Mouse (Mus musculus) hematopoietic multipotent progenitor cell, adult 10-12 weeks (in vitro differentiated cells): ENCODE data around the gene Zscan10. TPM values are rescaled to one million over a fixed set of nuclear protein-coding genes. Genes with fewer than 3 reads are reported as not detected.

ENCODE experiments used
- polyA plus RNA-seq: library from polyadenylated mRNA; stranded (reverse); fragments of >175 nt; gene quantifications from 2 replicates; pipeline ENCODE4 v1.2.3, GENCODE M21; 2012; ENCODE audit warnings: low replicate concordance

Zscan10 gene
- not detected in 2 replicates for polyA plus RNA-seq

DNA sequence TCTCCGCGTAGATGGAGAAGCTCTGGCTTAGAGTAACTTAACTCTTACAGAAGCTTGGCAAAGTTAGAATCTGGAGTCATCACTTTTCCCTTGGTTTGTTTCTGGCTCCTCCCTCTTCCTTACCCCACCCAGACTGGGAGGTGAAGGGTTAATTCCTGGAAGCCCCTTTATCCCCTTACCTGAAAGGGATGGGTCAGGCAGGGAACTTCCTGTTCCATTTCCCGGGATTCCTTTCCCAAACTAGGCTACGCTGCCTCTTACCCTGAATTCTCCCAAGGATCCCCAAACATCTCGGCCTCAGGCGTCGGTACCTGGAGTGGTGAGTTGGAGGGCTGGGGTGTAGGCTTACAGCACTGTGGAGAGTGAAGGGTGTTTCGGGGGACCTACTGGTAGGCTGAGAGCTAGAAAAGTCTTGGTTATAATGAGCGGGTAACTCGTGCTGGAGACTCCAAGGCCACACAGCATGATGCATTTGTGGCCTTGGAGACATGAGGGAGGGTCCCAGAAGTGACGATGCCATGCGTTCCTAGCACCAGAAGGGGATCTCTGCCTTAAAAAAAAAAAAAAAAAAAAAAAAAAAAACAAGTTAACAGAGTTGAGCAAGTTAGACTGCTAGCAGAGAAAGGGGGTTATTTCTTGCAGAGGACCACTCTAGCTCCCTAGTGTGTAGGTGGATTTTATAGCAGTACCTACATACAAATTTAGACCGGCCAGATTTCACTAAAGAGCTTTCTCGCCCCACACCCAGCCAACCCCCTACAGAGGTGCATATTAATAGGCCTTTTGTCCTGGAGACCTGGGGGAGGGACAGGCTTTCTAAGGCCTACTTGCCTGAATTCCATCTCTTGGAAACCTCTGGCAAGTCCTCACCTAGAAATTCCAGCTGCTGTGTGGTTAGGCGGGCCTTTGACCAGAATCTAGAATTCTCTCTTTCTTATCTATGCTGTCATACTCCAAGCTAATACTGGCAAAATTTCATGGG, at the start of gene Zscan10:
Gene Zscan10, plus strand, starts transcription at position 216 of the 982 bp plus-strand sequence.

GRCm38 (mm10) chr17:23563595-23564367, 36.9 kb upstream of the Zscan10 start, which contains the start of gene Zfp213:
Gene Zfp213 (minus strand): TSS chr17:23564238.

DNA sequence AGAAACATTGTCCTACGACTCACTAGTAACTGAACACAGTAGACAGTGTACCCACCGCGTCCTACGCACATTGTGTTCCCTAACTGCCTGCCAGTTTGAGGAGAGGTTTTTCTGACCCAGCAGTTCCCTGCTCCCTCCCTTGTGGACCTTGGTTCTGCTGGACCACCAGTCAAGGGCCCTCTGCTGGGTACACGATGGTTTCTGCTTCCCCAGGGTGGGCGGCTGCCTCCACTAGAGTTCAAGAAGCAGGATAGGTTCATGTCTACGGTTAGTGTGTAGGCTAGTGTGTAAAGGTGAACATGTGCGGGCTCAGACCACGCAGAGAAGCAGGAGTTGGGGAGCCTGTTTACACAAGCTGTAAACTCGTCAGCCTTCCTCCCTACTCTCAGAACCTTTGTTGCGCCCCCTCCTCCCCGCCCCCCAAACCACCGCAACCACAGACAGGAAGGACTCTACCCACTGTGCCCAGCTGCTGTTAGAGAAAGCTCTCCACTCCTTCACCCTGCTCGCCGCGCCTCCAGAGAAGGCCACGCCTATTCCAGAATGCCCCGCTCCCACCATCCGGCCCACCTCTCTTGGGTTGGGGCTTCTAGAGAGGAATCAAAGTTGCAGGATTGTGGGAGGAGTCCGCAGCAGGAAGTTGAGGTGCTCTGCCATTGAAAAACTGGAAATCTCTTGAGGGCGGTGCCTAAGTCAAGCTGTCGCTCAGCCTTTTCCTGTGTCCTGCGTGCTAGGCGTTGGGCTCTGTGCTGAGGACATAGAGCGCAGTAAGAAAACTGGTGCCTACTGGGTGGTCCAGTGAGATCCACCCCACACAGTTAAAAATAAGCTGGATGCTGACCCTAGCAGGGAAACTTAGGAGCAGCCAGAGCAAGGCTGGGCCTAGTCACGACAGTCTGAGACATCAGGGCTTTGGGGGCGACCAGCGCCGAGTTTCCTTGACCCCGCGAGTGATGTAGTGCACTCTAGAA, 1.8 kb upstream of the Zscan10 start, which contains the start of gene Zfp13:
Gene Zfp13, minus strand, starts transcription at position 906 of the 971 bp plus-strand sequence.

DNA sequence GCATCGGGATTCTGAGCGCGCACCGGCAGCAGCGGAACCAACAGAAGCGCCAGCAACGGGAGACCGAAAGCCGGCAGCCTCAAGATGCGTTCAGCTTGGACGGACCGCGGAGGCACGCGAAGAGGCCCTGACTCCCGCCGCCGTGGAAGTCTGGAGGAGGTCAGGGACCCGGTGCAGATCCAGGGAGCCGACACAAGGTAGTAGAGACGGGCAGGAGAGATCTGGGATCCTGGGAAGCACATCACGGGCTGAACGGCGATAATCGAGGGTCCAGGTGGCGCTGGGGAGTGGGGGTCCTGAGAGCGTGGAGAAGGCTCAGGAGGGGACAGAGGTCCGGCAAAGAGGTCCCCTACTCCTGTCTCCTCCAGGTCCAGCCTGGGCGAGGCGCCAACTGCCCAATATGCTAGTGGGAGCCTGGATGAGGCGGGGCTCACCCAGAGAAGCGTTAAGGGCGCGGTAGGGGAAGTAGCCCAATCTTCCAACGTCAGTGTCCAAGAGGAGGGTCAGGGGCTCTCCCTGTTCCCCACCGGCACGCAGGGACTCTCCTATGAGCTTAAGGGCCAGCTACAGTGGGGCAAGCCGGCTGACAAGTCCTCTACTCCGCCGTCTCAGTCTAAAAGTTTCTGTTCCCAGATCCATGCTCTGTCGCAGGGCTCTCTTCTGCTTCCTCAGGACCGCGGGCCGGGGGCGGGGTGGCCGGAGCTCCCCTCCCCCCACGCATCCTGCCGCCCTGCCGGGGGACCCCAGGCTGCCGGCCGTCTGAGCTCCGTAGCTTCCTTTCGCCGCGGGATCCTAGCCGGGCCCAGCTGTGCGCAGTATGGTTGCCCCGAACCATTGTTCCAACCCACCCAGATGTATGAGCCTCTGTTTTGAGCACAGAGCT, 44.2 kb downstream of the Zscan10 start, which contains the start of gene Mmp25:
Gene Mmp25, minus strand, starts transcription at position 665 of the 883 bp plus-strand sequence.

GRCm38 (mm10) chr17:23660117-23660875, 59.6 kb downstream of the Zscan10 start, which contains the start of gene Bicdl2:
Gene Bicdl2 (plus strand): TSS chr17:23660506.

Other genes with a start within 250 kb of the Zscan10 start
- gene Vmn2r116, start 216.3 kb upstream of the Zscan10 start, polyA plus RNA-seq: not detected in 2 replicates
- gene Vmn2r117, start 121.2 kb upstream of the Zscan10 start, polyA plus RNA-seq: not detected in 2 replicates
- 13.9 and 35.3 TPM in 2 replicates for gene Zfp213, start 36.6 kb upstream of the Zscan10 start, polyA plus RNA-seq
- gene Zfp13, start 1.4 kb upstream of the Zscan10 start, polyA plus RNA-seq: 0.14 and 0.28 TPM in 2 replicates
- 6.0 and 11.0 TPM in 2 replicates for gene Mmp25, start 44.4 kb downstream of the Zscan10 start, polyA plus RNA-seq
- gene Bicdl2, start 59.6 kb downstream of the Zscan10 start, polyA plus RNA-seq: 0.13 and 0.51 TPM in 2 replicates
- 312 and 318 TPM in 2 replicates for gene Hcfc1r1, start 72.7 kb downstream of the Zscan10 start, polyA plus RNA-seq
- gene Thoc6, start 73.0 kb downstream of the Zscan10 start, polyA plus RNA-seq: 35.4 and 57.0 TPM in 2 replicates
- gene Tnfrsf12a, start 76.6 kb downstream of the Zscan10 start, polyA plus RNA-seq: 5.3 and 7.1 TPM in 2 replicates
- not detected in 2 replicates for gene Cldn6, start 78.4 kb downstream of the Zscan10 start, polyA plus RNA-seq
- not detected in 2 replicates for gene Cldn9, start 83.2 kb downstream of the Zscan10 start, polyA plus RNA-seq
- not detected in 2 replicates for gene 1520401A03Rik, start 121.9 kb downstream of the Zscan10 start, polyA plus RNA-seq
- gene Pkmyt1, start 125.5 kb downstream of the Zscan10 start, polyA plus RNA-seq: 73.1 and 119 TPM in 2 replicates
- gene Paqr4, start 140.0 kb downstream of the Zscan10 start, polyA plus RNA-seq: 3.4 and 7.7 TPM in 2 replicates
- gene Kremen2, start 145.0 kb downstream of the Zscan10 start, polyA plus RNA-seq: 0.36 and 1.4 TPM in 2 replicates
- gene Flywch1, start 170.7 kb downstream of the Zscan10 start, polyA plus RNA-seq: 45.9 and 68.9 TPM in 2 replicates
- gene Flywch2, start 185.2 kb downstream of the Zscan10 start, polyA plus RNA-seq: 2.9 and 5.6 TPM in 2 replicates
- 277 and 500 TPM in 2 replicates for gene Srrm2, start 189.7 kb downstream of the Zscan10 start, polyA plus RNA-seq
- 50.9 and 630 TPM in 2 replicates for gene Elob, start 228.3 kb downstream of the Zscan10 start, polyA plus RNA-seq
- gene Prss33, start 235.2 kb downstream of the Zscan10 start, polyA plus RNA-seq: 0.54 and 1.6 TPM in 2 replicates
- 0.10 TPM in 1 of 2 replicates, not detected in the other for gene Prss32, start 243.0 kb downstream of the Zscan10 start, polyA plus RNA-seq
- 2.9 and 3.0 TPM in 2 replicates for gene Prss41, start 243.3 kb downstream of the Zscan10 start, polyA plus RNA-seq